Mouse (Mus musculus): ENCODE measurements around the gene St3gal3. TPM values are rescaled to one million over a fixed set of nuclear protein-coding genes. Genes with fewer than 3 reads are reported as not detected.

St3gal3 gene
- polyA plus RNA-seq, 1 experiment from 2014 or later, result 5.1 TPM

DNA sequence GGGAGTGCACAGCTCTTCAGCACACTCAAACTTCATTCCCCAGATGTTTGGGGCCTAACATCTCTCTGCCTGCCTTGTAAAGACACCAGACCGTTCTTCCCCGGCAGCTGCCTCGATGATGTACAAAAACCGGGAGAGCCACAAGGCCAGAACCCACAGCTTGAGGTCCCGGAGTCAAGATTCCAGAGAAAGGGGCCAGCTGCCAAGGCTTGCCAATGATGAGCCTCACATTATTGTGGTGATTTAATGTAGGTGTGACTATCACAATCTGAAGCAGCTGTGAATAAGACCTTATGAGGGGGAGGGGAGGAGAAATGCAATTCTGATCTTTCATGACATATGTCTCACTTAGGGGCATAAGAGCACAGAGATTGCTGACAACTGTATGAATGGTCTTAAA, 104.4 kb downstream of the St3gal3 start:
- Histone ChIP-seq H3K4me1 (ENCODE audit: insufficient read depth) (no peaks in the 10 kb centered on the region), H3K4me3 (ENCODE audit: low read depth, low read length) (no peak overlapping the region), H3K36me3 (replicated peaks; ENCODE audit: insufficient read depth, low read length) (no peaks in the 10 kb centered on the region; the same call in 1 of the 2 replicates), H3K27me3 (ENCODE audit: insufficient read depth, low read length) (no peaks in the 10 kb centered on the region), H3K9me3 (ENCODE audit: low read length) (no peaks in the 10 kb centered on the region), H3K4me2 (ENCODE audit: low read depth, low read length) (no peak overlapping the region), H3K27ac (ENCODE audit: low read depth) (no peak overlapping the region), H3K9ac (replicated peaks) (no peak overlapping the region)
- ATAC-seq, result no peak
- 87% methylated on average over 5 of the region's 5 CpGs for WGBS (ENCODE audit: insufficient replicate concordance)
- DNase-seq, result no peak
- no peak for TF ChIP-seq EP300 (IDR thresholded peaks at IDR 0.05; ENCODE audit: low read depth)
- TF ChIP-seq CTCF (IDR thresholded peaks at IDR 0.05; ENCODE audit: low read depth), result no peak

GRCm38 (mm10) chr4:118029892-118030291, 104.8 kb downstream of the St3gal3 start:
- H3K4me2 ChIP-seq (ENCODE audit: low read depth, low read length), result no peak overlapping the region
- no peaks in the 10 kb centered on the region for H3K27me3 ChIP-seq (ENCODE audit: insufficient read depth, low read length)
- H3K27ac ChIP-seq (ENCODE audit: low read depth), result no peak overlapping the region
- no peak overlapping the region for H3K9ac ChIP-seq (replicated peaks)
- ATAC-seq, result no peak
- no peaks in the 10 kb centered on the region for H3K4me1 ChIP-seq (ENCODE audit: insufficient read depth)
- no peak overlapping the region for H3K4me3 ChIP-seq (ENCODE audit: low read depth, low read length)
- H3K36me3 ChIP-seq (replicated peaks; ENCODE audit: insufficient read depth, low read length), result no peaks in the 10 kb centered on the region; the same call in 1 of the 2 replicates
- no peaks in the 10 kb centered on the region for H3K9me3 ChIP-seq (ENCODE audit: low read length)
- 71% methylated on average over 6 of the region's 6 CpGs for WGBS (ENCODE audit: insufficient replicate concordance)
- DNase-seq, result no peak
- TF ChIP-seq EP300 (IDR thresholded peaks at IDR 0.05; ENCODE audit: low read depth), result no peak
- no peak for TF ChIP-seq CTCF (IDR thresholded peaks at IDR 0.05; ENCODE audit: low read depth)

DNA sequence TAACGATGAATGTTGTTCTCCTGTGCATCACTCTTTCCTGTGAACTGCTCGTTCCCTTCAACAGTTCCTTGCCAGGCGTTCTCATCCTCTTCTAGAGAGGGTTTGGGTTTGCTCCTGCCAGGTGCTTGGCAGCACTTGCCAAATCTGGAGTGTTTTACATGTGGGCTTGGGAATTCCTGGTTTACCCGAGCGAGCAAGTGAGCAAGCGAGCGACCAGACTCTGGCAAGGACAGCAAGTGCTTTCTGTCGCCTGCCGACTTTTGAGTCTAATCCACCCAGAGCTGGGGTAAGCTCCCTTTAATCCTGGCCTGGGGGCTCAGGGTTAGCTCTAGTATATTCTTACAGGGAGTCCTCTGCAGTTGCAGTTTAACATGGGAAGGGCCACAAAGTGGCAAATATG, 105.7 kb downstream of the St3gal3 start:
- no peak for TF ChIP-seq CTCF (IDR thresholded peaks at IDR 0.05; ENCODE audit: low read depth)
- no peak for TF ChIP-seq EP300 (IDR thresholded peaks at IDR 0.05; ENCODE audit: low read depth)
- 84% methylated on average over 9 of the region's 9 CpGs for WGBS (ENCODE audit: insufficient replicate concordance)
- Histone ChIP-seq H3K4me1 (ENCODE audit: insufficient read depth) (no peaks in the 10 kb centered on the region), H3K36me3 (replicated peaks; ENCODE audit: insufficient read depth, low read length) (no peaks in the 10 kb centered on the region; the same call in 1 of the 2 replicates), H3K27me3 (ENCODE audit: insufficient read depth, low read length) (no peaks in the 10 kb centered on the region), H3K9ac (replicated peaks) (no peak overlapping the region), H3K4me3 (ENCODE audit: low read depth, low read length) (no peak overlapping the region), H3K27ac (ENCODE audit: low read depth) (no peak overlapping the region), H3K9me3 (ENCODE audit: low read length) (no peaks in the 10 kb centered on the region), H3K4me2 (ENCODE audit: low read depth, low read length) (no peak overlapping the region)
- no peak for ATAC-seq
- no peak for DNase-seq

DNA sequence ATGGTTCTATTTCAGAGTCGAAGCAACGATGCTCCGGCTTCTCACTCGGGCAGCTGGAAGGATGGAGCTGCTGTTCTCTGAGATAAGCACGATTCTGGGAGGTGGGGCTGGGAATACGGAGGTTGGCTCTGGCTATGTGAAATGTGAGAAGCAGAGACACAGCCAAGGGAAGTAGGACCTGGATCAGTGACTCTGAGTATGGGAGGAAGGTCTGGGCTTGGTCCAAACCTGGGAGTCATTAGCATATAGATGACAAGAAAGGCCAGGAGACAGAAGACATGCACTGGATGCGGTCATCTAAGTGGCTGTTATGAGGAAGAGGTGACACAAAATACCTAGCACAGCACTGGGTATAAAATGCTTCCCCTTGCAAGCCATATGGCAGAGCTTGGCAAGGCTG, 108.8 kb downstream of the St3gal3 start:
- no peak for ATAC-seq

DNA sequence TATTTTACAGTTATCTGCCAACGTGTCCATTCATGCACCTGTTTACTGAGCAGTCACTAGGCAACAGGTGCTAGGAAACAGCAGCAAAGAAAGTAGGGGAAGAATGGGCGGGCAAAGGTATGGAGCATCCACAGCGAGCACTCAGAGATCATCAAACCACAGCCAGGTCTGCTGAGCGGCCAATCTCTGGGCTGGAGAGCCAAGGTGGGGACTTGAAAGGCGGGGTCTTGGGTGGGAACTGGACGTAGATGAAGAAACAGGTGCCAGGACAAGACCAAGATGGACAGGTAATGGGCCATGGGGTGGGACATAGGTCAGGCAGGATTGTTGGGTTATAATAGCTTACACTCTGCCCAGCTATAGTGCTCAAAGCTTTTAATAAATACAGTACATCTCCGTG, 109.3 kb downstream of the St3gal3 start:
- no peaks in the 10 kb centered on the region for H3K27me3 ChIP-seq (ENCODE audit: insufficient read depth, low read length)
- no peak for TF ChIP-seq EP300 (IDR thresholded peaks at IDR 0.05; ENCODE audit: low read depth)
- TF ChIP-seq CTCF (IDR thresholded peaks at IDR 0.05; ENCODE audit: low read depth), result no peak
- no peak overlapping the region for H3K27ac ChIP-seq (ENCODE audit: low read depth)
- no peaks in the 10 kb centered on the region; the same call in 1 of the 2 replicates for H3K36me3 ChIP-seq (replicated peaks; ENCODE audit: insufficient read depth, low read length)
- WGBS (ENCODE audit: insufficient replicate concordance), result 84% methylated on average over 7 of the region's 7 CpGs
- ATAC-seq (no peak), DNase-seq (no peak)
- no peak overlapping the region for H3K9ac ChIP-seq (replicated peaks)
- H3K4me1 ChIP-seq (ENCODE audit: insufficient read depth), result no peaks in the 10 kb centered on the region
- no peaks in the 10 kb centered on the region for H3K9me3 ChIP-seq (ENCODE audit: low read length)
- no peak overlapping the region for H3K4me2 ChIP-seq (ENCODE audit: low read depth, low read length)
- no peak overlapping the region for H3K4me3 ChIP-seq (ENCODE audit: low read depth, low read length)

More for the DNA sequence above, 108.8 kb downstream of the St3gal3 start:
- H3K36me3 ChIP-seq (replicated peaks; ENCODE audit: insufficient read depth, low read length), result no peaks in the 10 kb centered on the region; the same call in 1 of the 2 replicates
- no peak for DNase-seq
- H3K4me2 ChIP-seq (ENCODE audit: low read depth, low read length), result no peak overlapping the region
- H3K4me1 ChIP-seq (ENCODE audit: insufficient read depth), result no peaks in the 10 kb centered on the region
- H3K9ac ChIP-seq (replicated peaks), result no peak overlapping the region
- 73% methylated on average over 7 of the region's 7 CpGs for WGBS (ENCODE audit: insufficient replicate concordance)
- no peaks in the 10 kb centered on the region for H3K9me3 ChIP-seq (ENCODE audit: low read length)
- H3K27ac ChIP-seq (ENCODE audit: low read depth), result no peak overlapping the region
- TF ChIP-seq EP300 (IDR thresholded peaks at IDR 0.05; ENCODE audit: low read depth) (no peak), CTCF (IDR thresholded peaks at IDR 0.05; ENCODE audit: low read depth) (no peak)
- H3K27me3 ChIP-seq (ENCODE audit: insufficient read depth, low read length), result no peaks in the 10 kb centered on the region
- H3K4me3 ChIP-seq (ENCODE audit: low read depth, low read length), result no peak overlapping the region

GRCm38 (mm10) chr4:118022811-118023210, 111.9 kb downstream of the St3gal3 start:
- DNase-seq (no peak), ATAC-seq (no peak)
- Histone ChIP-seq H3K4me3 (ENCODE audit: low read depth, low read length) (no peak overlapping the region), H3K27me3 (ENCODE audit: insufficient read depth, low read length) (no peaks in the 10 kb centered on the region), H3K4me2 (ENCODE audit: low read depth, low read length) (no peak overlapping the region), H3K36me3 (replicated peaks; ENCODE audit: insufficient read depth, low read length) (no peaks in the 10 kb centered on the region; the same call in 1 of the 2 replicates), H3K4me1 (ENCODE audit: insufficient read depth) (no peaks in the 10 kb centered on the region), H3K27ac (ENCODE audit: low read depth) (no peak overlapping the region), H3K9ac (replicated peaks) (no peak overlapping the region), H3K9me3 (ENCODE audit: low read length) (no peaks in the 10 kb centered on the region)
- no peak for TF ChIP-seq CTCF (IDR thresholded peaks at IDR 0.05; ENCODE audit: low read depth)
- TF ChIP-seq EP300 (IDR thresholded peaks at IDR 0.05; ENCODE audit: low read depth), result no peak
- WGBS (ENCODE audit: insufficient replicate concordance), result 88% methylated on average over 3 of the region's 3 CpGs

- 84% methylated on average over 4 of the region's 4 CpGs for WGBS (ENCODE audit: insufficient replicate concordance)
- H3K9ac ChIP-seq (replicated peaks), result no peak overlapping the region
- H3K27me3 ChIP-seq (ENCODE audit: insufficient read depth, low read length), result no peaks in the 10 kb centered on the region
- H3K9me3 ChIP-seq (ENCODE audit: low read length), result no peaks in the 10 kb centered on the region
- H3K27ac ChIP-seq (ENCODE audit: low read depth), result no peak overlapping the region
- DNase-seq, result no peak
- no peaks in the 10 kb centered on the region for H3K4me1 ChIP-seq (ENCODE audit: insufficient read depth)
- H3K36me3 ChIP-seq (replicated peaks; ENCODE audit: insufficient read depth, low read length), result no peaks in the 10 kb centered on the region; the same call in 1 of the 2 replicates
- no peak for ATAC-seq
- TF ChIP-seq CTCF (IDR thresholded peaks at IDR 0.05; ENCODE audit: low read depth), result no peak
- no peak for TF ChIP-seq EP300 (IDR thresholded peaks at IDR 0.05; ENCODE audit: low read depth)
- H3K4me3 ChIP-seq (ENCODE audit: low read depth, low read length), result no peak overlapping the region
- no peak overlapping the region for H3K4me2 ChIP-seq (ENCODE audit: low read depth, low read length)
Observed at GRCm38 (mm10) chr4:118022406-118022805, 112.3 kb downstream of the St3gal3 start.
